ENCODE assay signal across 21 mouse cellular contexts in genomic region chr9:119598501-119598900, GRCm38 (mm10). TPM values are rescaled to one million over a fixed set of nuclear protein-coding genes. Genes with fewer than 3 reads are reported as not detected.
DNase-seq lines count a peak whose midpoint lies in the region; ATAC-seq and TF ChIP-seq lines count a peak whose summit lies in the region.
"Had no signal": no experiment of that assay in that cellular context is flagged by ENCODE, and none has a peak within 500 bp of the region (broad histone marks: within the 10 kb centered on the region; RNA-seq: fewer than 3 reads in every experiment).

No protein-coding gene starts in this region.

- intact Hi-C loops in heart, postnatal 10 days (cut with DNase I): no loop called here

- H3ac ChIP-seq in myocyte (ENCODE audit: control insufficient read depth, insufficient read length): no peak overlapping the region

- no peaks in the 10 kb centered on the region for H3K4me1 ChIP-seq in midbrain, embryonic 11.5 days (ENCODE audit: control insufficient read depth, insufficient read depth, low read length)
- no peaks in the 10 kb centered on the region for H3K4me1 ChIP-seq in midbrain, embryonic 10.5 days

- H3K27ac ChIP-seq in midbrain, embryonic 11.5 days (ENCODE audit: low read depth, low read length): no peak overlapping the region
- H3K27ac ChIP-seq in midbrain, embryonic 10.5 days (replicated peaks): no peak overlapping the region

- no peaks in the 10 kb centered on the region for H3K79me2 ChIP-seq in myocyte (ENCODE audit: control insufficient read depth, insufficient read depth)

- H3K36me3 ChIP-seq in midbrain, embryonic 11.5 days (ENCODE audit: control insufficient read depth, insufficient read depth, low read length): no peaks in the 10 kb centered on the region
- H3K36me3 ChIP-seq in midbrain, embryonic 10.5 days: no peaks in the 10 kb centered on the region
- H3K36me3 ChIP-seq in myocyte (ENCODE audit: control insufficient read depth, insufficient read depth): no peaks in the 10 kb centered on the region
- H3K36me3 ChIP-seq: G1E had no signal

- no peaks in the 10 kb centered on the region; the same call in 1 of the 2 replicates for H3K9me3 ChIP-seq in midbrain, embryonic 11.5 days (ENCODE audit: control insufficient read depth, low read length)
- H3K9me3 ChIP-seq in midbrain, embryonic 10.5 days (replicated peaks): peaks cover 5% of the 10 kb centered on the region; the same call in 1 of the 2 replicates

- DNase-seq in heart, adult 11 months: peak; percentile 86
- DNase-seq in heart, postnatal 10 days: no peak
- peak; percentile 61 for DNase-seq in midbrain, embryonic 11.5 days (ENCODE audit: low spot score, missing footprints)
- DNase-seq in midbrain, embryonic 10.5 days (ENCODE audit: low spot score): no peak
- DNase-seq in cerebellum, postnatal 10 days: no peak
- DNase-seq: adrenal gland, adult 2 months; adrenal gland, adult 8-10 months; adrenal gland, postnatal 10 days; adrenal gland, postnatal 14 days; adrenal gland, postnatal 25 days; adrenal gland, postnatal 36 days; B cell, adult 2 months; cerebellum, adult 11 months; cerebellum, adult 11-12 months; cerebellum, adult 18-20 months had no signal

- H3K9ac ChIP-seq in midbrain, embryonic 11.5 days (ENCODE audit: low read length): no peak overlapping the region

- no peak overlapping the region for H3K4me3 ChIP-seq in midbrain, embryonic 11.5 days (ENCODE audit: low read depth, low read length)
- no peak overlapping the region for H3K4me3 ChIP-seq in midbrain, embryonic 10.5 days
- no peak overlapping the region for H3K4me3 ChIP-seq in myocyte

- TF ChIP-seq POLR2A in myocyte (IDR thresholded peaks at IDR 0.05; ENCODE audit: insufficient read length, low read depth): no peak

- WGBS in midbrain, embryonic 11.5 days: 90% methylated on average over 10 of the region's 10 CpGs
- WGBS in midbrain, embryonic 10.5 days: 93% methylated on average over 10 of the region's 10 CpGs

- no peak for ATAC-seq in midbrain, embryonic 11.5 days (ENCODE audit: low FRiP score)
- ATAC-seq: activated CD4-positive, CD25-positive, alpha-beta regulatory T cell, adult 4 months; CD4-positive, CD25-positive, alpha-beta regulatory T cell, adult 4 months had no signal

- no peak overlapping the region for H3K4me2 ChIP-seq in midbrain, embryonic 11.5 days
- peak overlapping the region; percentile 59 for H3K4me2 ChIP-seq in myocyte (ENCODE audit: low read depth)

- no peaks in the 10 kb centered on the region for H3K27me3 ChIP-seq in midbrain, embryonic 11.5 days (ENCODE audit: control insufficient read depth, insufficient read depth, low read length)
- H3K27me3 ChIP-seq in midbrain, embryonic 10.5 days (ENCODE audit: low read depth, poor library complexity, severe bottlenecking): no peaks in the 10 kb centered on the region
- H3K27me3 ChIP-seq in myocyte (ENCODE audit: control insufficient read depth, insufficient read depth, insufficient read length): no peaks in the 10 kb centered on the region
- H3K27me3 ChIP-seq: CH12.LX had no signal

TF ChIP-seq in myocyte, 11 proteins besides CTCF, POLR2A, EP300 and RAD21:
- no peak for TF ChIP-seq MYOG (IDR thresholded peaks at IDR 0.05; ENCODE audit: control insufficient read depth in 1 of 3, insufficient read depth in 1 of 3, insufficient read length in 2 of 3, low read depth in 2 of 3)
- no peak for TF ChIP-seq POLR2AphosphoS2 (IDR thresholded peaks at IDR 0.05; ENCODE audit: insufficient read length, low read depth)
- TF ChIP-seq USF1 (IDR thresholded peaks at IDR 0.05; ENCODE audit: low read depth): no peak
- TF ChIP-seq TCF12 (IDR thresholded peaks at IDR 0.05; ENCODE audit: insufficient read depth, poor library complexity, severe bottlenecking): no peak
- no peak for TF ChIP-seq CEBPB (IDR thresholded peaks at IDR 0.05; ENCODE audit: insufficient read depth, poor library complexity, severe bottlenecking)
- no peak for TF ChIP-seq E2F4 (IDR thresholded peaks at IDR 0.05; ENCODE audit: insufficient read depth)
- no peak for TF ChIP-seq SRF (IDR thresholded peaks at IDR 0.05; ENCODE audit: control insufficient read depth, insufficient read length, low read depth)

RNA-seq across cellular contexts. Expression of gene Scn5a, which starts 19.7 kb away (rescaled TPM):
- total RNA-seq in heart, postnatal 10 days (2021): 100 to 1,000 TPM; 124 to 128 TPM
- polyA plus RNA-seq in midbrain, embryonic 11.5 days (2014; fragmentation: Nextera tagmentation; extraction: Ambion mirVana): 0.16 TPM in 1 of 2 replicates, not detected in the other
- 0.12 and 0.22 TPM in 2 replicates for polyA plus RNA-seq in midbrain, embryonic 10.5 days (2016; fragmentation: Nextera tagmentation; extraction: Ambion mirVana)
- 30.6 TPM for polyA plus RNA-seq in myocyte (2012; fragmentation: generic; extraction: Trizol)
- total RNA-seq: MEL had no signal
- polyA plus RNA-seq: CD4-positive, CD25-positive, alpha-beta regulatory T cell, adult 4 months; G1E had no signal

Comparison
In these comparisons a context has a peak if more than half of its experiments do, and no peak if none do; other contexts are left out.
1. DNase-seq: peak in heart, adult 11 months (single experiment) and midbrain, embryonic 11.5 days (single experiment); none in heart, postnatal 10 days (0 of 2), midbrain, embryonic 10.5 days (single experiment) and cerebellum, postnatal 10 days (0 of 2).
2. RNA of gene Scn5a, which starts 19.7 kb away (polyA plus RNA-seq): 30.6 TPM in myocyte (single experiment); 0.12 to 0.22 TPM in midbrain, embryonic 10.5 days and 0.16 TPM in midbrain, embryonic 11.5 days; every median in the first group is over 10 times any median in the second.